Mouse (Mus musculus) kidney, embryonic 14.5 days (tissue): ENCODE data around the gene Tor4a. TPM values are rescaled to one million over a fixed set of nuclear protein-coding genes. Genes with fewer than 3 reads are reported as not detected.

Source experiments
- ATAC-seq: fragments of 200-750 bp; cut with Nextera tagmentation; 2 replicates; pipeline ENCODE4 v1.8.0; 2017; ENCODE audit warnings: moderate number of reproducible peaks, mild to moderate bottlenecking, moderate TSS enrichment, moderate library complexity; ENCODE audit not compliant: low FRiP score, low TSS enrichment
- H3K27ac ChIP-seq: fragments of 300-500 bp; sonication (generic); 2 replicates; pipeline ENCODE4 v1.5.1; 2014; ENCODE audit warnings: low read depth, mild to moderate bottlenecking, low read length, moderate library complexity, mixed read lengths
- H3K27me3 ChIP-seq: fragments of 300-500 bp; sonication (generic); 2 replicates; pipeline ENCODE4 v1.6.1; 2014; ENCODE audit warnings: mild to moderate bottlenecking, low read length; ENCODE audit not compliant: control insufficient read depth, insufficient read depth
- H3K36me3 ChIP-seq: fragments of 300-500 bp; sonication (generic); 2 replicates; pipeline ENCODE4 v1.6.1; 2014; ENCODE audit warnings: low read length, mixed read lengths; ENCODE audit not compliant: control insufficient read depth, insufficient read depth
- H3K4me1 ChIP-seq: fragments of 300-500 bp; sonication (generic); 2 replicates; pipeline ENCODE4 v1.6.1; 2014; ENCODE audit warnings: low read length, mixed read lengths; ENCODE audit not compliant: control insufficient read depth, insufficient read depth
- H3K4me2 ChIP-seq: fragments of 300-500 bp; sonication (generic); replicated peaks from 2 replicates; pipeline ENCODE4 v1.6.1; 2014; ENCODE audit warnings: low read depth, mild to moderate bottlenecking, low read length
- H3K4me3 ChIP-seq: fragments of 300-500 bp; sonication (generic); 2 replicates; pipeline ENCODE4 v1.5.1; 2014; ENCODE audit warnings: mild to moderate bottlenecking, low read length
- H3K9ac ChIP-seq: fragments of 300-500 bp; sonication (generic); 2 replicates; pipeline ENCODE4 v1.6.1; 2014; ENCODE audit warnings: low read depth, mild to moderate bottlenecking, low read length, moderate library complexity
- H3K9me3 ChIP-seq: fragments of 300-500 bp; sonication (generic); 2 replicates; pipeline ENCODE4 v1.6.1; 2016; ENCODE audit warnings: low read length; ENCODE audit not compliant: control insufficient read depth
- WGBS: fragments of 180-500 bp; shearing (Covaris S2); extraction: QIAGEN DNeasy Blood & Tissue Kit; methylation state at CpG from one replicate; pipeline ENCODE4 v1.1.7; 2014; 5-methylcytosine and 5-hydroxymethylcytosine counted together
- polyA plus RNA-seq: library from polyadenylated mRNA; unstranded; fragments of >200 nt; fragmentation: Nextera tagmentation; extraction: Ambion mirVana; gene quantifications from 2 replicates; pipeline ENCODE4 v1.2.1, GENCODE M21; 2014

Tor4a gene
- polyA plus RNA-seq, 1 experiment from 2014 or later, result 11.3 TPM

DNA sequence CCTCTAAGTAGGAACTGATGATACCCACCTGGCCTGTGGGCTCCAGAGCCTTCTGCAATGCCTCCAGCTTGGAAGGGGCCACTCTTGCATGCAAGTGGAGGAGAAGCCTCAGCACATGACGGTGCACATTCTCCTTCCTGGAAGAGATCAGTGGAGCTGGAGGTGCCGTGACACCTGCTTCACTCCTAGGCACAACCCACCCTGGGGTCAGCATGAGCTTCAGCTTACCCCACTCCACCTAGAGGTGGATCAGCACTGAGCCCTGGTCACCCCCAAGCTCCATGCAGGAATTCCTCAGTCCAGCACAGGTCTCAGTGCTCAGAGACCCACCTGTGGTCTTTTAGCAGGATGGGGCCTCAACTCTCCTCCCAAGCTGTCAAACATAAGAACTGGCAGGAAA lies 3.9 kb upstream of the Tor4a start:
- no peak for ATAC-seq
- Histone ChIP-seq H3K4me3 (no peak overlapping the region), H3K27me3 (no peaks in the 10 kb centered on the region), H3K27ac (no peak overlapping the region), H3K9me3 (no peaks in the 10 kb centered on the region), H3K36me3 (peaks cover 73% of the 10 kb centered on the region), H3K9ac (no peak overlapping the region), H3K4me1 (no peaks in the 10 kb centered on the region), H3K4me2 (no peak overlapping the region)
- WGBS, result 89% methylated on average over 2 of the region's 2 CpGs

DNA sequence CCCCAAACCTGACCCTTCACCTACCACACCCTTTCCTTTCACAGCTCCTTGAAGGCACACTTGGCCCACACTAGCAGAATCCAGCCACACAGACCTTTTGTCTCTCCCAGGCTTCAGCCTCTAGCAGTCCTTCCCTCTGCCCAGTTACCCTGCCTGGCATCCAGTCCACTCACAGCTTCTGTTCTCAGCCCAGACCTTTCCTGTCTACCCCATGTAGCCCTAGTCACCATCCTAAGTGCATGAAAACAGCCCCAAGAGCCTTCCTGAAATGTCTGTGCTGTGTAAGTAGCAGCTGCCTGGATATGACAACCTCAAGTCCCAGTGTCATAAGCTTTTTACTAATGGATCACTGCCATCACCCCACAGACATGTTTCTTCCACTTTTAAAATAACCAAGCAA lies 1.3 kb upstream of the Tor4a start:
- Histone ChIP-seq H3K9ac (no peak overlapping the region), H3K27ac (no peak overlapping the region), H3K4me3 (no peak overlapping the region), H3K9me3 (no peaks in the 10 kb centered on the region), H3K36me3 (peaks cover 46% of the 10 kb centered on the region), H3K27me3 (no peaks in the 10 kb centered on the region), H3K4me1 (peaks cover 4% of the 10 kb centered on the region; the same call in 1 of the 2 replicates), H3K4me2 (no peak overlapping the region)
- no peak for ATAC-seq

DNA sequence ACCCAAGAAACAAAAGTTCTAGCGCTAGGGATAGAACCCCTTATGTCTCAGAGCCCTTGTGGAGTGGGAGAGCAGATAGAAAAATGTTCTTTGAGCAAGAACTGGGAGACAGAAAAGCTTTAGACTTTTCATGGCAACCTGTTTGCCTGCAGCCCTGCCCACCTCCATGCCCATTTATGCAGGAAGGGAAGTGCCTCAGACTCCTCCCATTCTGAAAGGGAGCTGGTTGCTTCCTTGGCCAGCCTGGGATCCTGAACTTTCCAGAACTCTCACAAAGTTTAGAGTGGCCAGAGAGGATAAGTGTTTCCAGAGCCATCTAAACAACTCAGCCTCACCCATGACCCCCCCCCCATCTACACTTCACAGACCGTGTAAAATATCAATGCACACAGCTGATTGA lies 505 bp upstream of the Tor4a start:
- H3K27me3 ChIP-seq, result no peaks in the 10 kb centered on the region
- H3K27ac ChIP-seq, result peak overlapping the region; percentile 83
- H3K9me3 ChIP-seq, result no peaks in the 10 kb centered on the region
- no peak overlapping the region for H3K9ac ChIP-seq
- 26% methylated on average over 2 of the region's 2 CpGs for whole genome bisulfite sequencing
- H3K4me2 ChIP-seq, result peak overlapping the region; percentile 56
- H3K4me1 ChIP-seq, result peaks cover 4% of the 10 kb centered on the region; the same call in 1 of the 2 replicates
- H3K36me3 ChIP-seq, result peaks cover 39% of the 10 kb centered on the region
- H3K4me3 ChIP-seq, result no peak overlapping the region
- ATAC-seq, result no peak

DNA sequence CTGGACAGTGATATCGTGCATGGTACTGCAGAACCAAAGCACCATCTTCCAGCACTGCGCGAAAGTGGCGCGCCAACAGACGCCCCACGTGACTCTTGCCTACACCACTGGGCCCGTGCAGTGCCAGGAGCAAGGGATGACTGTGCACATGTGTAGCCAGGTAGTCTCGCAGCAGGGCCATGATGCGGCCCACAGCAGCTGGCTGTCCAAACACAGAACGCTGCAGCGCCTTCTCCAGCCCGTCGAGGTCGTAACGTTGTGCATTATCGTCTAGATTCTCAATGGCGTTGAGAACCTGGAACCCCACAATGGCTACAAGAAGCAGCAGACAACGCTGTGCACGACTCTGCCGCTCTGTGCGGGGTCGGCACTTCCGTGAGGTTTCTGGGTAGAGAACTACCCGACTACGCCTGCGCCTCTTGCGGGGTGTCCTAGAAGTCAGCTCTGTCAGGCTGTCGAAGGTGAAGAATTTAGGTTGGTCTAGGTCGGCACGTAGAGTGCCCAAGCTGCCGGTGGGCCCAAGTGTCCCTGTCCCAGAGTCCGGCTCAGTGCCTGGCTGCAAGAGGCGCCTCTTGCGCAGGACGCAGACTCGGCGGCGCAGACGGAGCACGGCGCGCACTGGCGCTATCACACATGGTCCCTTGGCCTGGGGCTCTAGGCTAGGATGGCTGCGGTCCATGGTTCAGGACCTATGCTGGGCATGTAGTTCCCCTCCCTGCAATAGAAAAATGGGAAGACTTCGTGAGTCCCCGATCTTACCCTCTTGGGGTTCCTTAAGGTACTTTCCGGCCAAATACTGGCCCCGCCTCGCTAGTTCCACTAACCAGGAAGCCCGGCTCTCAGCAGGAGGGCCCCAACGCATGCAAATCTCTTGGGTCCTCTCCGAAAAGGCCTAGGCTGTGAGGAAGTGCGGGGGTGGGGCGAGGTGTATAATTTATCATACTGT lies 1.2 kb downstream of the Tor4a start:
- Histone ChIP-seq H3K9me3 (no peaks in the 10 kb centered on the region), H3K27me3 (no peaks in the 10 kb centered on the region), H3K9ac (peak overlapping the region; percentile 44; the same call in 1 of the 2 replicates), H3K36me3 (peaks cover 22% of the 10 kb centered on the region), H3K4me1 (peaks cover 4% of the 10 kb centered on the region; the same call in 1 of the 2 replicates), H3K4me2 (peak overlapping the region; percentile 56), H3K27ac (peak overlapping the region; percentile 83; the same call in 1 of the 2 replicates), H3K4me3 (peak overlapping the region; percentile 31)
- WGBS, result 19% methylated on average over 55 of the region's 55 CpGs
- 0 out of 2 replicates have a peak, but pooled peaks have one; percentile 13 for ATAC-seq

DNA sequence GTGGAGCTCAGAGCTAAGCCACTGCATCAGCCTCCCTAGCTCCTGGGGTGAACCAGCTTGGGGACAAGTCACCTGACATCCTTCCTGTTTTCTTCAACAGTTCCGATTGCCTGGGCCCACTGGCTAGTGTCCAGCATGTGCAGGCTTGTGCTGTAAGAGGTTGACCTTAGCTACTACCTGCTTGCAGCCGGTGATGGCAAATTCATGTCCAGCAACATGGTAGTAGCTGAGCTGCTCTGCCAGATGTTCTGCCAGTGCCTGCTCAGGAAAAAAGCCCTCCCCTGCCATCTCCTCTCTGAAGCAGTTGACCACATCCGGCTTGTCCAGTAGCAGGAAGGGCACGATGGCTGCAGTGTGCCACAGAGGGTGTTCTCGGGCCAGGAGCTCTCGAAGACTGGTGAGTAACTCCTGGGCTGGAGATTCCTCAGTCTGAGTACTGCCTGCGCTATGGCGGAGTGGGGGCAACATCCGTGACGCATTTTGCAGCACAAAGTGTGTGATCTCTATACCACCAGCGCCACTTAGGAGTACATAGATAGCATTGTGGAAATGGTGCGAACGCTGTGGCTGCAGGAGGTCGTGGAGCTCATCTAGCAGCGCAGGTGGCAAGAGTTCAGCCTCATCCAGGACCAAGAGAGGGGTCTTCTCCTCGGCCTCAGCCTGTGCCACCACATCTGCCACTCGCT lies 2.1 kb downstream of the Tor4a start:
- WGBS, result 87% methylated on average over 17 of the region's 17 CpGs
- no peak for ATAC-seq
- no peaks in the 10 kb centered on the region for H3K9me3 ChIP-seq
- peaks cover 4% of the 10 kb centered on the region; the same call in 1 of the 2 replicates for H3K4me1 ChIP-seq
- peak overlapping the region; percentile 44 for H3K9ac ChIP-seq
- no peak overlapping the region for H3K4me3 ChIP-seq
- peak overlapping the region; percentile 56; the same call in 1 of the 2 replicates for H3K4me2 ChIP-seq
- H3K27me3 ChIP-seq, result no peaks in the 10 kb centered on the region
- H3K36me3 ChIP-seq, result peaks cover 13% of the 10 kb centered on the region
- H3K27ac ChIP-seq, result no peak overlapping the region

DNA sequence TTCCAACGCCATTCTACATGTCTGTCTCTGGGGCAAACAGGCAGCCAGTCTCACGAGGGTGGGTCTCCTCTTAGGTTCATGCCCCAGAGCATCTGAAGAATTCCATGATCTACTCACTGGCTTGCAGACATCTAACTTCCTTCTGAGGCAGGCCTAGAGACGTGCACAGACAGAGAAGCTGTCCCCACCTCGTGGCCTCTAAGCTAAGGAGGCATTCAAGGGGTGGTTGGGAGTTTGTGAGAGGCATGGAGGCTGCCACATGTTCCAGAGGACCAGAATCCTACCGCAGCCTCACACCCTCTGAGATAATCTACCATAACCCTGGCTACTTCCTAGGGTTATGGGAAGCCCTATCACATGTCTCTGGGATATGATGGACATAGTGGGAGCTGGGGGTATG lies 2.7 kb downstream of the Tor4a start:
- ATAC-seq, result no peak
- Histone ChIP-seq H3K36me3 (peaks cover 8% of the 10 kb centered on the region; the same call in 1 of the 2 replicates), H3K9ac (no peak overlapping the region), H3K4me2 (no peak overlapping the region; the same call in 1 of the 2 replicates), H3K4me3 (no peak overlapping the region), H3K9me3 (no peaks in the 10 kb centered on the region), H3K27me3 (no peaks in the 10 kb centered on the region), H3K27ac (peak overlapping the region; percentile 6; the same call in 1 of the 2 replicates), H3K4me1 (peaks cover 4% of the 10 kb centered on the region; the same call in 1 of the 2 replicates)
- 81% methylated on average over 5 of the region's 5 CpGs for WGBS

DNA sequence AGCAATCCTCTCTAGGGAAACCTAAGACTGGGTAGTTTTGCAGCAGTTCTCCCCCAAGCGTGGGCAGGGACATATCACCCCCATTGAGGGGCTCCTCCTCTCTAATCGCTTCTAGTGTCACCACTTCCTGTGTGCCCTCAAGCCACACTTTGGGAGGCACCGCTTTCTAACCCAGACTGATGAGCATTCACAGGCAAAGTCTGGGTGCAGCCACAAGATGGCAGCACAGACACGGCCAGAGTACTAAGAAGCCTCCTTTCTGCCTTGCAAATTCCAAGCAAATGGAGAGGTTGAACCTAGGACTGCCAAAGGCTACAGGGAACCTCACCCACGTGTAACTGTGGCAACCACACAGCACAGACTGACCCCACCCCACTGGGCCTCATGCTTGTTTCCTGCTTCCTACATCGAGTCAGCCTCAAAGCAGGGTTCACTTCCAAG lies 3.3 kb downstream of the Tor4a start:
- Histone ChIP-seq H3K9me3 (no peaks in the 10 kb centered on the region), H3K27ac (peak overlapping the region; percentile 6; the same call in 1 of the 2 replicates), H3K4me3 (no peak overlapping the region), H3K27me3 (no peaks in the 10 kb centered on the region), H3K36me3 (peaks cover 1% of the 10 kb centered on the region; the same call in 1 of the 2 replicates), H3K4me1 (peaks cover 4% of the 10 kb centered on the region; the same call in 1 of the 2 replicates), H3K9ac (no peak overlapping the region), H3K4me2 (peak overlapping the region; percentile 3; the same call in 1 of the 2 replicates)
- WGBS, result 5% methylated on average over 6 of the region's 6 CpGs
- peak; percentile 58 for ATAC-seq

DNA sequence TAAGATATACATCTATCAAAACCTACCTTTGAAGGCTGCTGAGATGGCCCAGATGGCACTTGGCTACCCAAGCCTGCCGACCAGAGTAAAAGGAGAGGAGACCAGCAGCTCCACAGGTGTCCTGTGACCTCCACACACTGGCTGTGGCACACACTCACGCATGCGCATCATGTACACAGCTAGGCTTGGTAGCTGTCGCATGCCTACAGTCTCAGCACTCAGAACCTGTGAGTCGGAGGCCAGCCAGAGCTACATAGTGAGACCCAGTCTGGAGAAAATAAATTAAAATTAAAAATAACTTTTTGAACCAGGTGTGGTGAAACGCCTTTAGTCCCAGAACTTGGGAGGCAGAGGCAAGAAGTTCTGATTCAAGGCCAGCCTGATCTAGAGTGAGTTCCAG lies 8.8 kb downstream of the Tor4a start:
- Histone ChIP-seq H3K9ac (no peak overlapping the region), H3K27me3 (peaks cover 5% of the 10 kb centered on the region; the same call in 1 of the 2 replicates), H3K36me3 (no peaks in the 10 kb centered on the region), H3K27ac (no peak overlapping the region), H3K4me2 (no peak overlapping the region), H3K4me3 (no peak overlapping the region), H3K9me3 (no peaks in the 10 kb centered on the region), H3K4me1 (peaks cover 12% of the 10 kb centered on the region; the same call in 1 of the 2 replicates)
- ATAC-seq, result no peak
- 77% methylated on average over 6 of the region's 6 CpGs for WGBS
